Mouse (Mus musculus) kidney, postnatal 25 days (tissue): Measurements from ENCODE around the gene Snap91.

Experiments used
- DNase-seq, 2 experiments: peaks; one replicate each; pipeline ENCODE4 v3.0.0; 2021; ENCODE audit warnings: mixed read lengths in 2 of 2

The Snap91 gene

GRCm38 (mm10) chr9:86813327-86813726 lies 67.1 kb downstream of the Snap91 start:
- DNase-seq, result no peak

DNA sequence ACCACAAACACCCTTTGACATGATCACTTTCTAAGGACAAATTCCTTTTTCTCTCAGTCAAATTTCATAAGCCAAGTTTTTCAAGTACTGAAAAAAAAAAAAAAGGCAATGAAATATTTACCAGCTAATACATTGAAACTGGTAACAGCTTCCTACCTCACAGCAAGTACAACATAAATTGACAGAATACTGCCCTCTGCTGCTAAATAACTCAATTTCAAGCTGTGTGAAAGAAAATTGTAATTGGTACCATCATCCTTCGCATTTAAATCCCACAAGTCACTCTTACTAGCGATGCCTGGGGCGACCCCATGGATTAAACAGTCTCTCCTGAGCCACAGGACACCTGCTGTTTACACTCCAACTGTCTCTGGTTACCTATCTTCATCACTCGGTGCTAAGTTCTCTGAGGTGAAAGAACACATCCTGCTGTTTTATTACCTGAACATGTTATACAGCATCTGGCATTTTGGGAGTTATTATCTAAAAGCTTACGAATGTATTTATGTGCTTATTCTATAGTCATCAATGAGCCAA lies 69.7 kb downstream of the Snap91 start:
- DNase-seq, result no peak

DNA sequence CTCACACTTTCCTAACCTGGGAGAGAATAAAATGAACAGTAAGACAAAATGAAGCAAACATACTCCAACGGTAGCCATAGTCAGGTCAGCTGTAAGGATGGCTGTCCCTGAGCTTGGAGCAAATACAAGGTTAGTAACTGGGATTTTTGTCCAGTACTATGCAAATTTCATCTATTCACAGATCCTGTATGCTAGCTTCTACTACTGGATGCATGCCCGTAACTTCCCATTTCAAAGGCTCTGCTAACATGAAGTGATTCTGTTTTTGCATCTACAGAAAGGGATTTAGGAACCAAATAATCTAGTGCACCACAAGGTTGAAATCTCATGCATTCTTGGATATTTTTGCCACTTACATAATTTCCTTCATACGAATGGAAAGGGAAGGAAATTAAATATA lies 70.2 kb downstream of the Snap91 start:
- no peak for DNase-seq

DNA sequence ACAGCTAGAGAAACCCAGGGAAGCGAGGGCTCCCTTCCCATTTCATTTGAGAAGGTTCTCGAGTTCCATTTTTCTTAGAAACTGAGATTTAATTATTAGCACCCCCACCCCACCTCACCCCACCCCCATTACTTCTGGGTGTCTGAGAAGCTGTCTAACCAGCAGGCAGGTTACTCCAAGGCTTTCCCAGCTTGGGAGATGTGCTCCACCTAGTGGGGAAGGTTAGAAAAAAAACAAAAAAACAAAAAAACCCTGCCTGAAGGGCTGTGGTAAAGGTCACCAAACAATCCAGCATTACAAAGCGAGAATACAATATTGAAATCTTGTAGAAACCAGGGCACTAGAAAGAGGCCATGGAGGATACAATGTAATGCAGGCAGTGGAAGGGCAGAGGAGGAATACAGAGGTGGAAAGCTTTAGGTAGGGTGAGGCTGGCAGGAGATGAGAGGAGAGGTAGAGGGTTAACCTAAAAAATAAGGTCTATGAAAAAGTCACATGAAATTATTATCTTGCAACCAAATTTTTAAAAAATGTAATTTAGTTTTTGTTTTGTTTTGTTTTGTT lies 79.8 kb downstream of the Snap91 start:
- peak in 1 of 2 experiments; percentile 7 for DNase-seq

DNA sequence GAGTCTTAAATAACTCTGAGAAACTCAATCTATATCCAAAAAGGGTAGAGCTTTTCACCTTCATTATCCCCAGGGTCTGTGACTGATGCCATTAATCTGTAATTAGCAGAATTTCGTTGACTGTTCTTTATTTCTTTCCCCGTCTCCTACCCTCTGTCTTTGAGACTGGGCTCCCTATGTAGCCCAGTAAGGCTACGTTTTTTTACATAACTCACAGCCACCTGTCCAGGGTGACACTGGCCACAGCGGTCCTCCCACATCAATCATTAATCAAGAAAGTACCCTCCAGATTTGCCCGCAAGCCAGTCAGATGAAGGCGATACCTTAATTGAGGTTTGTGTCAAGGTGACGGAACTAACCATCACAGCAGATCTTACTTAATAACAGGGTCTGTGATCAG lies 81.4 kb downstream of the Snap91 start:
- no peak for DNase-seq

- no peak for DNase-seq
Observed at GRCm38 (mm10) chr9:86798686-86799085, 81.8 kb downstream of the Snap91 start.

GRCm38 (mm10) chr9:86798129-86798528 lies 82.3 kb downstream of the Snap91 start:
- no peak for DNase-seq

DNA sequence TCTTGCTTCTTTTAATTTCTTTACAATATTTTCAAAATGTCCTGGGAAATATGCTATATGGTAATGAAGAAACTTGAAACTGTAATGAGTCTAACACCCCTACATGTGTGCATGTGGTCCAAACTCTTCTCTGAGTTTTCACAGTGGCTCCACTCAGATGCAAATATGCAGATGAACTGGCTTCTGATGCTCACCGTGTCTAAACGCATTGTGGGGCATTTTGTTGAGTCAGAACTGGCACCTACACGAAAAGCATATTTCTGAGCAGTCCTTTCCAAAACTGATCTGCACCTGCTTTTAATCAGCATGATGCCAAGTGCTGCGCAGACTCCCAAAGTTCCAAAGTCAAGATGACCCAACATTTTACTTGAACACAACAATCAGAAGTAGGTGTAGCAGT lies 82.9 kb downstream of the Snap91 start:
- no peak for DNase-seq

- DNase-seq, result no peak
Observed at GRCm38 (mm10) chr9:86795236-86795635, 85.2 kb downstream of the Snap91 start.

GRCm38 (mm10) chr9:86791927-86792326 lies 88.5 kb downstream of the Snap91 start:
- no peak for DNase-seq

GRCm38 (mm10) chr9:86789186-86789585 lies 91.3 kb downstream of the Snap91 start:
- no peak for DNase-seq

GRCm38 (mm10) chr9:86782836-86783235 lies 97.6 kb downstream of the Snap91 start:
- DNase-seq, result no peak

- no peak for DNase-seq
Observed at GRCm38 (mm10) chr9:86781426-86781825, 99.0 kb downstream of the Snap91 start.

DNA sequence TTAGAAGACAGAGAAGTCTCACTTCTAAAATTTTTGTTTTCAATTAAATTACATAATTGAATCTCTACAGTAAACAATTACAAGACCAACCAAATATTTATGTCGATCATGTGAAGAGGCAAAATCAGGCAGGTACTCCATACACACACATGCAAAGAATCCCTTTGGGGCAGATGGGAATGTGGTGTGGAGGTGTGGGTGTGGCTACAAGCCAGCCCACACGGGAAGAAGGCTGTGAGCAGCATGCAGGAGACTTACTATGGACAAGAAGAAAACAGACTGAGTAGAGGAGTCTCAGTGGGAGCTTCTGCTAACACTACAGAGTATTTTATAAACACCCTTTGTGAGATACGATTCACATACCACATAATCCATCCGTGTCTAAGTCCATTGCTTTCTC lies 102.2 kb downstream of the Snap91 start:
- no peak for DNase-seq

DNA sequence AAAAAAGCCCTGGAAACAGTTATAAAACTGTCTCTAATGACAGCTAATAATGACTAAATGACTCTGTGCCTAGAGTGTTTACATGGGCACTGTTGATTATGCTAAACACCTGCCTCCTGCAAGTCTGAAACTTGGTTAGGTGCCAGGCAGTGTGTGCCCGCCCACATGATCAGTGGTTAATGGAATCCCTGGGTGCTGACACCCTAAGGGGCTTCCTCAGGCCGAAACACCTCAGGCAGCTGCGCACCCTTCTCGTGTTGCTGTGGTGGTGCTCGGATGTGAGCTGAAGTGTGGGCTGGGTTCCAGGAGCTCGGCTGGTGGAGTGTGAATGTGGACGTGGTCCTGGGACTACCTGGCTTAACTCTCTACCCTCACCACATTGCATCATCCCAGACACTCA lies 103.1 kb downstream of the Snap91 start:
- DNase-seq, result no peak

DNA sequence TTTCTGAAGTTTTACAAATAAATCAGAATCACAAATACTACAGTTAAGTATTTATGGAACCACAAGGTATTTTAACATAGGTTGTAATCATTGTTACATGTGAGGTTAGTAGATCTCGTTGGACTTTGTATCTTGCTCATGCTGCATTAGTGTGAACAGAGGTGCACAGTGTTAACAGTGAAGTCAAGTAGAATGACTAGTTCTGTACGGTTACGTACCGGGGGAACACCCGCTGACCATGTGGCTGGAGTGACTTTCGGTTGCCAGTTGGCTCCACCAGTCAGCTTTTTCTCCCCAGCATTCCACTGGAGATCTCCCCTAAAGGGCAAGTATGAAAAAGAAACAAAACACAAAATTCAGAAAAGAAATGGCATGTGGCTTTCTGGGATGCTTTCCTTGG lies 105.1 kb downstream of the Snap91 start:
- no peak for DNase-seq

DNA sequence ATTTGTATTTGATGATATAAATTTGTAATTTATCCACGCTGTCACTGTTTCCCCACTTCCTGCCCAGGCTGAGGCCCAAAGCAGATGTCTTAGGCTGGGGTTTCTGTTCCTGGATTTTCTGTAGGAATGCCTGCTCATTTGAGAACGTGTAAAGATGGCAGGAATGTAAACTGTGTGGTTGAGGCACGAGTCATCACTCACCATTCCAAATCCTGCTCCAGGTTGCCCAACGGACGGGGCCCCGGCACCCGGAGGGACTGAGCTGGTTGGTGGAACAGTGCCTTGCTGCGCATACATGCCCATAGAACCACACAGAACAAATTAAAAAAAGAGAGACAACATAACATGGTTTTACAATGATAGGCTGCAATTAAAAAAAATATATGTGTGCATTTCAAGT lies 106.5 kb downstream of the Snap91 start:
- no peak for DNase-seq

DNA sequence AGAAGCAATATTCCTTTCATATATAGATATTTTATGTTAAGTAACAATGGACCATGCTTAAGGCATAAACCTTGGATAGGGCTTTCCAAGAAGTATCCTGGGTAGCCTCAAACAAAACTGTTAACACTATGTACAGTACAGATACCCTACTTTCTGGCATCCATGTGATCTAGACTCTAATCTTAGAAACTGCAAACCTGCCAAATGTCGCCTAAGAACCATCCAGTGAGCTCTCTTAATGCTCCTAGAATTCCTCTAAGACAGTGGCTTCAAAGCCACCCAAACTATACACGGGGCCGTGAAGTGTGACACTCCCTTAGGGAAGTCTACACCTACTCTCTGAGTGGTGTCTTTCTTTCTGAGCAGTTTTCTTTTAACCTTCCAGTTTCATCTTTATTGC lies 107.6 kb downstream of the Snap91 start:
- no peak for DNase-seq

DNA sequence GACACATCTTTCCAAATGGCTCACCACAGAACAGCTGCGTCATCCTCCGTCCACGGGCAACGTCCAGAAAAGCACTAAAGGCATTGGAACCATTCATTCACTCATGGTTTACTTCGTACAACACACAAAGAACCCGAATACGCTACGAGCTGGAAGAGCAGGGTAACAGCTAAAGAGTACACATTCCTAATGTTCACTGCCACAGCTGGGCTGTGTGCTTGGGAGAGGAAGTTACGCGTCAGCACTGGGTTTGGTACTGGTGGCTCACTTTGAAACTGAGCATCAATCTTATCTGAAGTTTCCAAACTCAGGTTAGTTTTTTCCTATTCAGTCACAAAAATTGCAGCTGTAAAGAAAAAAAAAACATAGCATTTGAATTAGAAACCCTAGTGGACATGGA lies 113.5 kb downstream of the Snap91 start:
- DNase-seq, result no peak

GRCm38 (mm10) chr9:86764002-86764401 lies 116.5 kb downstream of the Snap91 start:
- DNase-seq, result no peak

GRCm38 (mm10) chr9:86762477-86763376 lies 117.7 kb downstream of the Snap91 start:
- DNase-seq, result no peak

GRCm38 (mm10) chr9:86745926-86746581 lies 134.4 kb downstream of the Snap91 start:
- DNase-seq, result peak; percentile 61 to 67

DNA sequence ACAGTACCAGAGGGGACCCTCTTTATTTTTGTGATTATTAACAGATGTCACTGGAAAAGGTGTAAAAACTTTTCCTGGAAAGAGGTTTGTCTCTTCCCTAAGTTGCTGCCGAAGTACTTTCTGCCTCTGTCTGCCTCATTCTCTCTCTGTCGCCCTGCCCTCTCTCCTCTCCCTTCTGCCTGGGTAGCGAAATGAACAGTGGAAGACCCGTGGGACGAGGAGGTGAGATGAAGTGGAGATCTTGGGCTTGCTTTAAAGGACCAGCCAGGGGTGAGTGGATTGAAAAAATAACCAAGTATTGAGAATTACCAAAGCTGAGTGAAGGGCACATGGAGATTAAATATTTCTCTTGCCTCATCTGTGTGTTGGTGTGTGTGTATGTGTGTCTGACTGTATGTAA lies 136.4 kb downstream of the Snap91 start:
- no peak for DNase-seq
